Mouse (Mus musculus) limb, embryonic 12.5 days (tissue): Measurements from ENCODE around the gene Pde5a. TPM values are rescaled to one million over a fixed set of nuclear protein-coding genes. Genes with fewer than 3 reads are reported as not detected.

Experiments
- ATAC-seq: fragments of 200-750 bp; cut with Nextera tagmentation; 2 replicates; pipeline ENCODE4 v1.8.0; 2017; ENCODE audit warnings: low read depth, moderate TSS enrichment; ENCODE audit not compliant: insufficient number of reproducible peaks, insufficient read depth, low FRiP score, low TSS enrichment
- H3K27ac ChIP-seq: fragments of 300-500 bp; sonication (generic); 2 replicates; pipeline ENCODE4 v1.5.1; 2016; ENCODE audit warnings: mild to moderate bottlenecking, moderate library complexity
- H3K27me3 ChIP-seq: fragments of 300-500 bp; sonication (generic); 2 replicates; pipeline ENCODE4 v1.6.1; 2016; ENCODE audit warnings: mild to moderate bottlenecking, moderate library complexity
- H3K36me3 ChIP-seq: fragments of 300-500 bp; sonication (generic); 2 replicates; pipeline ENCODE4 v1.6.1; 2016; ENCODE audit warnings: mild to moderate bottlenecking, moderate library complexity
- H3K4me1 ChIP-seq: fragments of 300-500 bp; sonication (generic); replicated peaks from 2 replicates; pipeline ENCODE4 v1.6.1; 2016
- H3K4me2 ChIP-seq: fragments of 300-500 bp; sonication (generic); 2 replicates; pipeline ENCODE4 v1.6.1; 2016; ENCODE audit warnings: mild to moderate bottlenecking, moderate library complexity
- H3K4me3 ChIP-seq: fragments of 300-500 bp; sonication (generic); replicated peaks from 2 replicates; pipeline ENCODE4 v1.5.1; 2016; ENCODE audit warnings: mild to moderate bottlenecking
- H3K9ac ChIP-seq: fragments of 300-500 bp; sonication (generic); replicated peaks from 2 replicates; pipeline ENCODE4 v1.6.1; 2016; ENCODE audit warnings: mild to moderate bottlenecking, moderate library complexity
- H3K9me3 ChIP-seq: fragments of 300-500 bp; sonication (generic); 2 replicates; pipeline ENCODE4 v1.6.1; 2016; ENCODE audit warnings: mild to moderate bottlenecking, moderate library complexity
- WGBS: fragments of 180-500 bp; shearing (Covaris S2); methylation state at CpG from one replicate; pipeline ENCODE4 v1.1.7; 2016; 5-methylcytosine and 5-hydroxymethylcytosine counted together
- polyA plus RNA-seq: library from polyadenylated mRNA; unstranded; fragments of >200 nt; fragmentation: Nextera tagmentation; extraction: Ambion mirVana; gene quantifications from 2 replicates; pipeline ENCODE4 v1.2.1, GENCODE M21; 2016

The Pde5a gene
- polyA plus RNA-seq, 1 experiment from 2014 or later = 3.8 TPM

GRCm38 (mm10) chr3:122721522-122721921 is 7.2 kb upstream of the Pde5a start:
- Histone ChIP-seq H3K9ac (no peak overlapping the region), H3K4me2 (no peak overlapping the region), H3K27me3 (no peaks in the 10 kb centered on the region), H3K4me1 (no peaks in the 10 kb centered on the region), H3K36me3 (no peaks in the 10 kb centered on the region), H3K9me3 (no peaks in the 10 kb centered on the region), H3K4me3 (no peak overlapping the region), H3K27ac (no peak overlapping the region)
- 76% methylated on average over 9 of the region's 9 CpGs for WGBS
- no peak for ATAC-seq

GRCm38 (mm10) chr3:122729601-122729959 is 833 bp downstream of the Pde5a start:
- Histone ChIP-seq H3K4me1 (peaks cover 9% of the 10 kb centered on the region; the same call in 1 of the 2 replicates), H3K4me3 (peak overlapping the region; percentile 76), H3K36me3 (no peaks in the 10 kb centered on the region), H3K4me2 (peak overlapping the region; percentile 78), H3K9ac (peak overlapping the region; percentile 89), H3K9me3 (no peaks in the 10 kb centered on the region), H3K27me3 (no peaks in the 10 kb centered on the region), H3K27ac (peak overlapping the region; percentile 93)
- peak; percentile 67 for ATAC-seq
- WGBS = under 1% methylated on average over 22 of the region's 22 CpGs

GRCm38 (mm10) chr3:122729960-122730740 is 1.4 kb downstream of the Pde5a start:
- WGBS = under 1% methylated on average over 92 of the region's 92 CpGs
- peak; percentile 73 for ATAC-seq
- Histone ChIP-seq H3K36me3 (no peaks in the 10 kb centered on the region), H3K27me3 (no peaks in the 10 kb centered on the region), H3K4me2 (peak overlapping the region; percentile 78), H3K27ac (peak overlapping the region; percentile 93), H3K9ac (peak overlapping the region; percentile 89), H3K4me1 (peaks cover 9% of the 10 kb centered on the region; the same call in 1 of the 2 replicates), H3K9me3 (no peaks in the 10 kb centered on the region), H3K4me3 (peak overlapping the region; percentile 76)

- Histone ChIP-seq H3K9ac (peak overlapping the region; percentile 89), H3K4me2 (peak overlapping the region; percentile 78), H3K4me3 (peak overlapping the region; percentile 76), H3K4me1 (peaks cover 9% of the 10 kb centered on the region; the same call in 1 of the 2 replicates), H3K9me3 (no peaks in the 10 kb centered on the region), H3K27me3 (no peaks in the 10 kb centered on the region), H3K36me3 (no peaks in the 10 kb centered on the region), H3K27ac (peak overlapping the region; percentile 93; the same call in 1 of the 2 replicates)
- 3% methylated on average over 13 of the region's 13 CpGs for WGBS
- no peak for ATAC-seq
Measured at GRCm38 (mm10) chr3:122730741-122731235, 2.0 kb downstream of the Pde5a start.

GRCm38 (mm10) chr3:122733806-122734205 is 5.1 kb downstream of the Pde5a start:
- H3K9ac ChIP-seq = no peak overlapping the region
- H3K4me1 ChIP-seq = peaks cover 9% of the 10 kb centered on the region; the same call in 1 of the 2 replicates
- no peak overlapping the region for H3K4me3 ChIP-seq
- no peak for ATAC-seq
- WGBS = 71% methylated on average over 3 of the region's 3 CpGs
- H3K9me3 ChIP-seq = no peaks in the 10 kb centered on the region
- H3K36me3 ChIP-seq = no peaks in the 10 kb centered on the region
- no peaks in the 10 kb centered on the region for H3K27me3 ChIP-seq
- H3K27ac ChIP-seq = no peak overlapping the region
- H3K4me2 ChIP-seq = no peak overlapping the region

- Histone ChIP-seq H3K4me1 (peaks cover 9% of the 10 kb centered on the region; the same call in 1 of the 2 replicates), H3K9ac (no peak overlapping the region), H3K9me3 (no peaks in the 10 kb centered on the region), H3K27ac (no peak overlapping the region), H3K4me2 (no peak overlapping the region), H3K4me3 (no peak overlapping the region), H3K27me3 (no peaks in the 10 kb centered on the region), H3K36me3 (no peaks in the 10 kb centered on the region)
- 83% methylated on average over 6 of the region's 6 CpGs for WGBS
- no peak for ATAC-seq
Measured at GRCm38 (mm10) chr3:122734329-122734728, 5.6 kb downstream of the Pde5a start.

- Histone ChIP-seq H3K4me1 (no peaks in the 10 kb centered on the region), H3K9me3 (no peaks in the 10 kb centered on the region), H3K36me3 (no peaks in the 10 kb centered on the region), H3K27ac (no peak overlapping the region), H3K4me2 (no peak overlapping the region), H3K27me3 (no peaks in the 10 kb centered on the region), H3K9ac (no peak overlapping the region), H3K4me3 (no peak overlapping the region)
- WGBS = 97% methylated on average over 15 of the region's 15 CpGs
- ATAC-seq = no peak
Measured at GRCm38 (mm10) chr3:122739460-122739859, 10.7 kb downstream of the Pde5a start.

GRCm38 (mm10) chr3:122744265-122744664 is 15.5 kb downstream of the Pde5a start:
- Histone ChIP-seq H3K4me3 (no peak overlapping the region), H3K4me1 (no peaks in the 10 kb centered on the region), H3K27ac (no peak overlapping the region), H3K27me3 (no peaks in the 10 kb centered on the region), H3K9me3 (peaks cover 15% of the 10 kb centered on the region), H3K4me2 (no peak overlapping the region), H3K9ac (no peak overlapping the region), H3K36me3 (peaks cover 8% of the 10 kb centered on the region; the same call in 1 of the 2 replicates)
- WGBS = 87% methylated on average over 3 of the region's 3 CpGs
- no peak for ATAC-seq

- 90% methylated on average over 9 of the region's 9 CpGs for WGBS
- Histone ChIP-seq H3K27me3 (no peaks in the 10 kb centered on the region), H3K4me3 (no peak overlapping the region), H3K9me3 (peaks cover 15% of the 10 kb centered on the region), H3K27ac (no peak overlapping the region), H3K9ac (no peak overlapping the region), H3K36me3 (peaks cover 8% of the 10 kb centered on the region; the same call in 1 of the 2 replicates), H3K4me2 (no peak overlapping the region), H3K4me1 (no peaks in the 10 kb centered on the region)
- no peak for ATAC-seq
Measured at GRCm38 (mm10) chr3:122747921-122748700, 19.4 kb downstream of the Pde5a start.

GRCm38 (mm10) chr3:122763240-122763761 is 34.6 kb downstream of the Pde5a start:
- Histone ChIP-seq H3K27ac (no peak overlapping the region), H3K4me2 (no peak overlapping the region), H3K4me1 (no peaks in the 10 kb centered on the region; the same call in 1 of the 2 replicates), H3K9ac (no peak overlapping the region), H3K36me3 (peaks cover 8% of the 10 kb centered on the region; the same call in 1 of the 2 replicates), H3K4me3 (no peak overlapping the region), H3K9me3 (no peaks in the 10 kb centered on the region), H3K27me3 (no peaks in the 10 kb centered on the region)
- 72% methylated on average over 8 of the region's 8 CpGs for WGBS
- ATAC-seq = no peak

GRCm38 (mm10) chr3:122763768-122764167 is 35.0 kb downstream of the Pde5a start:
- no peaks in the 10 kb centered on the region; the same call in 1 of the 2 replicates for H3K4me1 ChIP-seq
- no peak overlapping the region for H3K4me3 ChIP-seq
- no peaks in the 10 kb centered on the region for H3K9me3 ChIP-seq
- no peak overlapping the region for H3K27ac ChIP-seq
- H3K27me3 ChIP-seq = no peaks in the 10 kb centered on the region
- no peak overlapping the region for H3K9ac ChIP-seq
- WGBS = 23% methylated on average over 14 of the region's 14 CpGs
- no peak for ATAC-seq
- peaks cover 8% of the 10 kb centered on the region; the same call in 1 of the 2 replicates for H3K36me3 ChIP-seq
- no peak overlapping the region for H3K4me2 ChIP-seq
